Mouse (Mus musculus): Measurements from ENCODE around the gene Pla2g16.

Gene Pla2g16

DNA sequence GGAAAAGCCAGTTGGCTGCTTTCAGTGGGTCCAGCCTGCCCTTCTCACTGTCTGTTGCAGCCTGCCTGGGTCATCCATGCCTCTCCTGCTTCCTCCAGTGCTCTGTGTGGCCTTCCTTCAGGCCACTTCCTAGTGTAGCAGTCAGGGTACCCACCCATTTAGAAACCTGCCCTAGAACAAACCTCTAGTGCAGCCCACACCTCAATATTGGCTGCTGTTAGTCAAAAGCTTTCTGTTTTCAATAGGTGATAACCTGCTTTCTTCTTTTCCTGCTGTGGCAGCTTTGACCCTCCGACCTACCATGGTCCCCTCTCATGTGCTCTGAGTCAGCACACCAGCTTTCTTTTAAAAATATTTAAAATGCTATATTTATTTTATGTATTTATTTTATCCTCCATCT lies 7.2 kb downstream of the Pla2g16 start:
- DNase-seq (ENCODE audit: extremely low spot score) = no peak

DNA sequence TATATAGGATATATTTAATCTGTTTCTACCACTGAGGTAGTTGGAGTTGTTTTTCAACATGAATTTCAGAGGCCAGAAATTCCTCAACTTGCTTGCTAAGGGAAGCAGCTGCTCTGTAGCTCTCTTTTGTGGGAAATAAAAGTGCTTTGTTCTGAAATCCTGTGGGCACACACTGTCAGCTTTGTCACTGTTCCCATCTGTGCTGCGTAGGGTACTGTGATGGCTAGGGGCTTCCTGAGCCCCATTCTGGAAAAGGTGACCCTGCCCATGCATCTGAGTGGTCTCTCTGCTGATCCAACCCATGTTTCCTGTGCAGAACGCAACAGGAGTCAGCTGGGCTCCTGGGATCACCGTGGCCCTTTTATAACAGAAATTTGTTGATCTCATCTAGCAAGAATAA lies 9.6 kb downstream of the Pla2g16 start:
- no peak for DNase-seq (ENCODE audit: extremely low spot score)

DNA sequence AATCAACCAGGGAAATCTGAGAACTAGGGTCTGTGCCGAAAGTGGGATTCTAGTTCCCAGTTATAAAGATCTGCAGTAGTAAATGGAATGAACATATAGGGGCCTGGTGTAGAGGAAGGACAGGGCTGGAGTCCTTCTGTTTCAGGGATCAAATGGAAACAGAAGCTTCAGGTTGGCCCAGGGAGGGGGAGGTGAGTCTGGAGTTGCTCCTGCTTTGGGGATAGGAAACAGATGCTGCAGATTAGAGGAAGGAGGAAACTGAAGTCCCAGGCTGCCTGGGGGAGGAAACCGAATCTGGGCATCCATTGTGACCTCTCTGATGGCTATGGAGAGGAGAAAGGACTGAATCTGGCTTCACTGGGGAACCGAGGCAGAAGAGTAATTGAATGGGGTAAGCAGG lies 11.1 kb downstream of the Pla2g16 start:
- DNase-seq (ENCODE audit: extremely low spot score) = peak; percentile 10

- DNase-seq (ENCODE audit: extremely low spot score) = no peak
Measured at GRCm38 (mm10) chr19:7569650-7570049, 12.4 kb downstream of the Pla2g16 start.

DNA sequence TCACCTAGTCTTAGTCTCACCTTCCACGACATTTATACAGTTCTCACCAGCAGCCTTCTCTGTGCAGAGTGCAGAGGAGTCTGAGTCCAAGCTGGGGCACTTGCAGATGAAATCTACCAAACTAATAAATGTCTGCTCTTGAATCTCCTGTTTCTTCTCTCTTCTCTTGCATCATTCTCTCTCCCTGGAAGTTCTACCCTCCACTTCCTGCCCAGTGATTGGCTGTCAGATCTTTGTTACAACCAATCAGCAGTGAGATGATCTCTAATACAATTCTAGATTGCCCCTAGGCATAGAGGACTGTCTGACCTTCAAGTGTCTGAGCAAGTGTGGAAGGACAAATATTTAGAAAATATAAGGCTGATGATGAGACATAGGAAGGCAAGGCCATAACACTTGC lies 18.9 kb downstream of the Pla2g16 start:
- DNase-seq (ENCODE audit: extremely low spot score) = no peak

GRCm38 (mm10) chr19:7577710-7578109 lies 20.5 kb downstream of the Pla2g16 start:
- DNase-seq (ENCODE audit: extremely low spot score) = no peak

DNA sequence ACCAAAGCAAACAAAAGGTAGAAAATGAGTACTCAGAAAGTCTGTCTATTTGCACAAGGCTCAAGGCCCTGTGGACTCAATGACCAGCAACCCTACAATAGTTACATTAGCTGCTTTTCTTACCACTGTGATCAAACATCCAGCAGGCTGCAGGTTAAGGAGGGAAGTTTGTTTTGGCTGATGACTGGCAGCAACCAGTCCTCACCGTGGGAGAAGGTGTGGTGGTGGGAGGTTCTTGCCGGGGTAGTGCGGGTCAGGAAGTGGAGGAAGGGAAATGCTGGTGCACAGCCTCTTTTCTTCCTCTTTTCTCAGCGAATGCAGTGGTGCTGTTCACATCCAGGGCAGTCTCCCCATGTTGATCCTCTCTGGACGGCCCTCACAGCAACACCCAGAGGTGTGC lies 23.8 kb downstream of the Pla2g16 start:
- no peak for DNase-seq (ENCODE audit: extremely low spot score)

- DNase-seq (ENCODE audit: extremely low spot score) = no peak
Measured at GRCm38 (mm10) chr19:7583101-7583500, 25.8 kb downstream of the Pla2g16 start.

- no peak for DNase-seq (ENCODE audit: extremely low spot score)
Measured at GRCm38 (mm10) chr19:7583599-7583998, 26.3 kb downstream of the Pla2g16 start.

GRCm38 (mm10) chr19:7585279-7585678 lies 28.0 kb downstream of the Pla2g16 start:
- no peak for DNase-seq (ENCODE audit: extremely low spot score)

GRCm38 (mm10) chr19:7585764-7586163 lies 28.5 kb downstream of the Pla2g16 start:
- DNase-seq (ENCODE audit: extremely low spot score) = no peak

DNA sequence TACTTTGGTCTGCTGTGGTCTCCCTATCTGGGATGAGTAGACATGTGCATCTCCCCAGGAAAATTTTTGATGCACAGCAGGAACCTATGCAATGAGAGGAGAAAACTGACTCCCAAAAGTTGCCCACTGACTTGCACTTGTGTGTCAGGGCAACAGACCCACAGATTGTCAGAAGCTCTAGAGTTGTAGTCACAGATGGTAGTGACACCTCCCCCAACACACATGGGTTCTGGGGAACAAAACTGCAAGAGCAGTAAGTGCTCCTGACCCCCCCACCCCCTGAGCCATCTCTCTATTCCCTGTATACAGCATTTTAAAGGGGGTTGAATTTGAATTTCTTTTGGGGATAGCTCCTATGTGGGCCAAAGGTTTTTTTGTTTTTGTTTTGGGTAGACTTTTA lies 33.5 kb downstream of the Pla2g16 start:
- no peak for DNase-seq (ENCODE audit: extremely low spot score)

DNA sequence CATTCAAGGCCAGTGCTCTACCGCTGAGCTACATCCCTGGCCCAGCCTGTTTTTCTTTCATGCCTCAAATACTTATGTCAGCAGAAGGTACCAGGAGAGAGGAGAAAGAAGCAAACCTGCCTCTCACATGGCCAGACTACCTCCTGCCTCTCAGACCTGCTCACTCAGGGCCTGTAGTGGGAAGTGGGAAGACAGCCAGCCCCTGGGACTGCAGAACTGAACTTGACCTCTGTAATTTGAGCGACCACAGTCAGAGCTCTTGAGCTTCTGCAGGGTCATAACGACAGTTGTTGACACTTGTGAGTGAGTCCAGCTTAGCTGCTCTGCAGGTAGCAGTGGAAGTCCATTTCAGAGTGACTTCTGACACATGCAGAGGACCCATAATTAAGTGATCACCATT lies 34.8 kb downstream of the Pla2g16 start:
- no peak for DNase-seq (ENCODE audit: extremely low spot score)

DNA sequence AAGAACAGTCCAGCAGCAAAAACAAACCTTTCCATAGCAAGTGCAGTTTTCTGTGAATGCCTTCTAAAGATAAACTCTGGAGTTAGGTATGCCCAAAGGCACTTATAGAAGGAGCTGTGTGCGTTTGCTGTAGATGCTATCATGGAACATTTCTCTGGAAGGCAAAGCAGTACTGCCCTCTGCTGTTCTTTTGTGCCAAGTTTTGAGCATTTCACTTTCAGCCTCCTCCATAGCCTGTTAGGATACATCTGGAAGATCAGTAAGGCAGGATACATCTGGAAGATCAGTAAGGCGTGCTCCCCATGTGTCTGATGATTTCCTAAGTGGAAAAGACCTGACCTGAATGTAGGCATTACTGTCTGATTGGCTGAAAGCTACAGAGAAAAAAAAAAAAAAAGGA lies 38.3 kb downstream of the Pla2g16 start:
- DNase-seq (ENCODE audit: extremely low spot score) = peak; percentile 33

DNA sequence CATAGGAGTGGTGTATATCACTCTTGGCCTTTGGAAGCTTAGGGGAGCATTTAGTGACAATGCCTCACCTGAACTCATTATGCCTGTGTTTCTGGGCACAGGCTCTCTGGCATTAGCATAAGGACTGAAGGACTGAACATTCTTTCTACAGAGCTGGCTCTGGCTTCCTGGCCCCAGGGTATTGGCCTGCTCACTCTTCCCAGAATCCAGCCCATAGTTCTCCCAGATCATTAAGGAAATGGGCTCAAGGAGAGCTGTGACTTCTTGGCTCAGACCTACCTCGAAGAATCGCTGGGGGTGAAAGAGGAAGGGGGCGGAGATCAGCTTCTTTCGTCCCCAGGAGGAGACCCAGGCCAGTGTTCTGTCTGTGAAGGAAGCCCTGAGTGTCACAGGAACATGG lies 41.2 kb downstream of the Pla2g16 start:
- DNase-seq (ENCODE audit: extremely low spot score) = no peak

- DNase-seq (ENCODE audit: extremely low spot score) = no peak
Measured at GRCm38 (mm10) chr19:7601551-7601950, 44.3 kb downstream of the Pla2g16 start.

- no peak for DNase-seq (ENCODE audit: extremely low spot score)
Measured at GRCm38 (mm10) chr19:7604107-7604506, 46.8 kb downstream of the Pla2g16 start.

DNA sequence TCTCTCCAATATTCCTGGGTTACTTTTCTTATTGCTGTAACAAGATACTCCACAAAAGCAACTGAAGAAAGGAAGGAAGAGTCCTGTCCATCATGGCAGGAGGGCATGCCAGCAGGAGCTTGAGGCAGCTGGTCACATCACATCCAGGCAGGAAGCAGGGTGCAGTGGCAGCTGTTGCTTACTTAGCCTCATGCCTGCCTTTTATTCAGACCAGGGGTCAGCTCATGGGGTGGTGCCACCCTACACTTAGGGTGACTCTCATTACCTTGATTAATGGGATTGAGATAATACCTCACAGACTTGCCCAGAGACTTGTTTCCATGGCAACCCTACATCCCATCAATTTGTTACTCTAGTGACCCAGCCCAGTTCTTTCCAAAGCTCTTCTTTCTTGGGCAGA lies 47.8 kb downstream of the Pla2g16 start:
- DNase-seq (ENCODE audit: extremely low spot score) = no peak

DNA sequence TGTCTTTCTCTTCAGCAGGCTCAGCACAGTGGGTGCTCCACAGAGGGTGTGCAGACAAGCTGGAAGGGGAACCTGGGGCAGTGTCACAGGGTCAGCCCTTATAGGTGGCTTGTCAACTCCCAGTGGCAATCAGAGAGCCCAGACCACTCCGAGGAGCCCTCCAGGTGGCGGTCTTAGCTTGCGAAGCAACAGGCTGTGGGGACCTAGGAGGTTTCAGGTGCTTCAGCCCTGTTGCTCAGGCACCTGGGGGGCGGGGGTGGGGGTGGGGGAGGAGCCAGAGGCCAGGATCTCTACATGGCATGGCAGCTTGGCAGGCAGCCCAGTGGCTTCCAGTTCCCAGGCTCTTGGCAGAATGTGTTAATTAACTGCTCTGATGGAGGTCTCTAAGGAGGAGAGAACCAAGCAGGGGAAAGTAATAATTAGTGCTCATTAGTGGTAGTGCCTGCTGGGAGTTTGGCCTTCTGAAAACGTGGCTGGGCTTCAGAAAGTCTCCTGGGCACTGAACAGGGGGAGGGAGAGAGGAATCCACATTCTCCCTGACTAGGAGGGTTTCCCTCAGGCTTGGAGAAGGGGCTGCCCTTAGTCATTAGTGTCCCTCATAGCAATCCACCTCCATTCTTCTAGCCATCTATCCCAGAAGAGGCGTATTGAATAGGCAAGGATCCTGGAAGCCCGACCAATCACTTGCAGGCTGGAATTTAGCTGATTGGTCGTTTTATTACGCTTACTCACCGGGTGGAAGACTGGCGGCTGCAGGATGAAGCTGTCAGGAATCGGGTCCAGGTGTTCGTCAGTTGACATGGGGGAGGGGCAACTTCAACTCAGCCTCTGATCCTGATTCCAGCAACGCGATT lies 48.9 kb downstream of the Pla2g16 start:
- peak; percentile 22 for DNase-seq (ENCODE audit: extremely low spot score)

DNA sequence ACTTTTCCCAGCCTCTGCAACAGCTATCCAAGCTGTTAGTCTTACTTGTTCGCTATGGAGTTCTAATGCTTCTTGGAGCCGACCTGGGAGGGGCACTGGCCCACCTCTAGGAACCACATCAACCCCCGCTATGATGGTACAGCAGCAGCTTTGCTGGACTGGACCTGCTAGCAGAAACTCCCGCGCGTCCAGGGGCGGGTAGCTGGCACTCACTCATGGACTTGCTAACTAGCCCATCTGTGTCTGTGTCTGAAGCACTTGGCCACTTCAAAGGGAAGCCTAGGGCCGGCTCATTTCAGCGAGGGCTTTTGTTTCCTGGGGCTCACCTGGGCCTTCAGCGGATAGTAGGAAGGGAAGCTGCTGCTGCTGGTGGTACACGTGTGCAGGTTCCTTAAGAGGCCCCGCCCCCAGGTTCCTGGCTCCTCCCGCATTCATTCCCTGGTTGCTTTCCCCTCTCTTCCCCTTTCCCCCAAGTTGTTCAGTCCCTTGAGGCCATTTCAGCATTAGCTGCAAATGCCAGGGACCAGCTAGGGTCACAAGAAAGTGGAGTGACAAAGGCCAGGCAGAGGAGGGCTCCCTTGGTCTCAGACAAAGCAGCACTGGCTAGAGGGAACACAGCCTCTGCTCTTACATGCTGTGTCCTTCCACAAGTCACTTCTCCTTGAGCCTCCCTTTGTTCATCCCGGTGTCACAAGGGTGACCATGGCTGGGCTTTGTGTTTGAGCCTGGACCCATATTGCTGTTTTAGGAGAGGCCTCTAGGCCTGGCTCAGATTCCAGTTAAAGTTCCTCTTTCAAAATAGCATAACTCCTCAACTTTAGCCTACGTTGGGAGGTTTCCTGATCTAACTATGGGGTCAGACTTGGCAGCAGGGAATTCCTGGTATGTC lies 49.8 kb downstream of the Pla2g16 start, which contains the start of gene Lgals12:
Gene Lgals12 (minus strand): TSS at position 393 of the 889 bp plus-strand sequence.
- no peak for DNase-seq (ENCODE audit: extremely low spot score)

- DNase-seq (ENCODE audit: extremely low spot score) = no peak
Measured at GRCm38 (mm10) chr19:7607690-7608201, 50.5 kb downstream of the Pla2g16 start.

- peak; percentile 34 for DNase-seq (ENCODE audit: extremely low spot score)
Measured at GRCm38 (mm10) chr19:7611942-7612757, 54.9 kb downstream of the Pla2g16 start, which contains the start of gene Hrasls5. Gene Hrasls5, plus strand, starts transcription at chr19:7612541.
